Comparison of ENCODE assay signal across 8 mouse cellular contexts in genomic region chr1:74600501-74601266, GRCm38 (mm10). TPM values are rescaled to one million over a fixed set of nuclear protein-coding genes. Genes with fewer than 3 reads are reported as not detected.
DNase-seq lines count a peak whose midpoint lies in the region; ATAC-seq and TF ChIP-seq lines count a peak whose summit lies in the region.

No protein-coding gene starts in this region.

- CTCF ChIA-PET in Patski (lab: Charles Lee), result no interaction called here

- H3K36me3 ChIP-seq in heart, embryonic 16.5 days (ENCODE audit: control insufficient read depth, insufficient read depth), result peaks cover 19% of the 10 kb centered on the region
- H3K36me3 ChIP-seq in hindbrain, embryonic 11.5 days (ENCODE audit: control insufficient read depth, insufficient read depth, low read length), result no peaks in the 10 kb centered on the region

- ATAC-seq in heart, embryonic 16.5 days (replicated peaks; ENCODE audit: extremely low read depth, insufficient read depth, low FRiP score), result peak; percentile 59; the same call in 1 of the 2 replicates
- ATAC-seq in Patski, result peak; percentile 40
- ATAC-seq in hindbrain, embryonic 11.5 days (ENCODE audit: low FRiP score), result peak; percentile 75
- peak; percentile 62; the same call in 1 of the 2 replicates for ATAC-seq in megakaryocyte, adult 5-6 weeks (ENCODE audit: poor library complexity, severe bottlenecking)

- no peak for TF ChIP-seq CTCF in Patski (IDR thresholded peaks at IDR 0.05)

- POLR2A ChIA-PET in Patski (lab: Charles Lee), result interaction anchor here (0.7 to 1.8 kb wide), 6 partner anchors 11 to 64 kb away, joined by 3 to 9 read pairs (median 4); partner anchors contain the start of genes Bcs1l and Zfp142

- H3K9me3 ChIP-seq in heart, embryonic 16.5 days (replicated peaks; ENCODE audit: control insufficient read depth, low read length), result no peaks in the 10 kb centered on the region
- no peaks in the 10 kb centered on the region for H3K9me3 ChIP-seq in hindbrain, embryonic 11.5 days (ENCODE audit: control insufficient read depth, low read length)

- no peak for DNase-seq in heart, adult 18-20 months
- no peak for DNase-seq in Patski (ENCODE audit: low read depth, low spot score)
- DNase-seq in hindbrain, embryonic 11.5 days (ENCODE audit: low spot score), result no peak
- DNase-seq in thymus, postnatal 25 days, result no peak
- DNase-seq in adrenal gland, postnatal 25 days, result no peak
- DNase-seq in urinary bladder, postnatal 14 days (ENCODE audit: low spot score), result no peak

- H3K4me2 ChIP-seq in heart, embryonic 16.5 days (ENCODE audit: low read depth, low read length), result peak overlapping the region; percentile 87
- peak overlapping the region; percentile 78 for H3K4me2 ChIP-seq in hindbrain, embryonic 11.5 days (replicated peaks; ENCODE audit: low read depth, low read length)

- in situ Hi-C loops in Patski (cut with MboI; ENCODE audit: low pct_unique_long_range_greater_than_20kb), result no loop called here

- H3K27me3 ChIP-seq in heart, embryonic 16.5 days (ENCODE audit: control insufficient read depth, insufficient read depth, low read length), result no peaks in the 10 kb centered on the region
- H3K27me3 ChIP-seq in Patski, result no peaks in the 10 kb centered on the region
- no peaks in the 10 kb centered on the region for H3K27me3 ChIP-seq in hindbrain, embryonic 11.5 days (ENCODE audit: control insufficient read depth, insufficient read depth, low read length)

- H3K27ac ChIP-seq in heart, embryonic 16.5 days (ENCODE audit: low read length), result peak overlapping the region; percentile 74
- H3K27ac ChIP-seq in hindbrain, embryonic 11.5 days (ENCODE audit: low read depth, low read length), result 0 out of 2 replicates have a peak overlapping the region, but pooled peaks have one; percentile 24

- peak overlapping the region; percentile 88 for H3K4me3 ChIP-seq in heart, embryonic 16.5 days (ENCODE audit: low read length)
- peak overlapping the region; percentile 84 for H3K4me3 ChIP-seq in hindbrain, embryonic 11.5 days (ENCODE audit: low read depth, low read length)

- peak overlapping the region; percentile 88 for H3K9ac ChIP-seq in heart, embryonic 16.5 days (ENCODE audit: low read length)
- peak overlapping the region; percentile 86 for H3K9ac ChIP-seq in hindbrain, embryonic 11.5 days (ENCODE audit: low read depth, low read length)

- peaks cover 12% of the 10 kb centered on the region for H3K4me1 ChIP-seq in heart, embryonic 16.5 days (ENCODE audit: control insufficient read depth, insufficient read depth, low read length)
- H3K4me1 ChIP-seq in hindbrain, embryonic 11.5 days (replicated peaks; ENCODE audit: control insufficient read depth, insufficient read depth, low read length), result peaks cover 2% of the 10 kb centered on the region; the same call in 1 of the 2 replicates

- 8% methylated on average over 26 of the region's 26 CpGs for WGBS in heart, embryonic 16.5 days
- 9% methylated on average over 24 of the region's 26 CpGs for WGBS in hindbrain, embryonic 11.5 days

RNA-seq across cellular contexts. Expression of gene Rnf25, which starts 0.5 kb away (rescaled TPM):
- 23.5 and 26.1 TPM in 2 replicates for polyA plus RNA-seq in heart, embryonic 16.5 days (2015; fragmentation: Nextera tagmentation; extraction: Ambion mirVana)
- 10 to 100 TPM; 13.8 to 19.6 TPM for total RNA-seq in heart, adult 18-20 months (2021)
- 60.1 TPM for polyA plus RNA-seq in Patski (2021)
- polyA plus RNA-seq in hindbrain, embryonic 11.5 days (2014; fragmentation: Nextera tagmentation; extraction: Ambion mirVana), result 9.2 and 9.6 TPM in 2 replicates
- total RNA-seq in megakaryocyte, adult 5-6 weeks (2015), result 24.5 and 27.6 TPM in 2 replicates
- 38.1 and 41.3 TPM in 2 replicates for total RNA-seq in megakaryocyte, adult 5-6 weeks (2017)
- total RNA-seq in adrenal gland, postnatal 25 days (2021), result 46.4 and 56.7 TPM in 2 replicates

RNA-seq across cellular contexts. Expression of gene Stk36, which starts 0.6 kb away (rescaled TPM):
- polyA plus RNA-seq in heart, embryonic 16.5 days (2015; fragmentation: Nextera tagmentation; extraction: Ambion mirVana), result 3.1 and 3.9 TPM in 2 replicates
- under 1 TPM; 0.64 to 0.74 TPM for total RNA-seq in heart, adult 18-20 months (2021)
- 12.5 TPM for polyA plus RNA-seq in Patski (2021)
- polyA plus RNA-seq in hindbrain, embryonic 11.5 days (2014; fragmentation: Nextera tagmentation; extraction: Ambion mirVana), result 20.6 and 23.9 TPM in 2 replicates
- 1.8 TPM in 1 of 2 replicates, not detected in the other for total RNA-seq in megakaryocyte, adult 5-6 weeks (2015)
- total RNA-seq in megakaryocyte, adult 5-6 weeks (2017), result not detected in 2 replicates
- total RNA-seq in adrenal gland, postnatal 25 days (2021), result 3.7 and 4.2 TPM in 2 replicates

RNA-seq across cellular contexts. Expression of gene Bcs1l, which starts 12.6 kb away (rescaled TPM):
- polyA plus RNA-seq in heart, embryonic 16.5 days (2015; fragmentation: Nextera tagmentation; extraction: Ambion mirVana), result 22.6 and 25.2 TPM in 2 replicates
- total RNA-seq in heart, adult 18-20 months (2021), result 10 to 100 TPM; 33.6 to 35.2 TPM
- polyA plus RNA-seq in Patski (2021), result 24.9 TPM
- polyA plus RNA-seq in hindbrain, embryonic 11.5 days (2014; fragmentation: Nextera tagmentation; extraction: Ambion mirVana), result 19.8 and 20.8 TPM in 2 replicates
- total RNA-seq in megakaryocyte, adult 5-6 weeks (2015), result 9.8 and 9.9 TPM in 2 replicates
- total RNA-seq in megakaryocyte, adult 5-6 weeks (2017), result 8.3 and 10.9 TPM in 2 replicates
- 30.3 and 30.8 TPM in 2 replicates for total RNA-seq in adrenal gland, postnatal 25 days (2021)

RNA-seq across cellular contexts. Expression of gene Zfp142, which starts 12.6 kb away (rescaled TPM):
- polyA plus RNA-seq in heart, embryonic 16.5 days (2015; fragmentation: Nextera tagmentation; extraction: Ambion mirVana), result 5.0 TPM in 2 replicates
- 10 to 100 TPM; 10.6 to 13.2 TPM for total RNA-seq in heart, adult 18-20 months (2021)
- polyA plus RNA-seq in Patski (2021), result 14.9 TPM
- 8.5 and 9.0 TPM in 2 replicates for polyA plus RNA-seq in hindbrain, embryonic 11.5 days (2014; fragmentation: Nextera tagmentation; extraction: Ambion mirVana)
- 14.5 and 16.2 TPM in 2 replicates for total RNA-seq in megakaryocyte, adult 5-6 weeks (2015)
- total RNA-seq in megakaryocyte, adult 5-6 weeks (2017), result 6.2 and 7.2 TPM in 2 replicates
- total RNA-seq in adrenal gland, postnatal 25 days (2021), result 15.7 and 17.7 TPM in 2 replicates

RNA-seq across cellular contexts. Expression of gene Usp37, which starts 56.6 kb away (rescaled TPM):
- polyA plus RNA-seq in heart, embryonic 16.5 days (2015; fragmentation: Nextera tagmentation; extraction: Ambion mirVana), result 19.2 and 20.3 TPM in 2 replicates
- 1 to 10 TPM; 9.0 to 9.9 TPM for total RNA-seq in heart, adult 18-20 months (2021)
- 8.4 TPM for polyA plus RNA-seq in Patski (2021)
- 42.3 and 45.8 TPM in 2 replicates for polyA plus RNA-seq in hindbrain, embryonic 11.5 days (2014; fragmentation: Nextera tagmentation; extraction: Ambion mirVana)
- total RNA-seq in megakaryocyte, adult 5-6 weeks (2015), result 14.7 and 18.0 TPM in 2 replicates
- total RNA-seq in megakaryocyte, adult 5-6 weeks (2017), result 23.0 and 26.4 TPM in 2 replicates
- 16.5 and 25.3 TPM in 2 replicates for total RNA-seq in adrenal gland, postnatal 25 days (2021)
